Mouse (Mus musculus): ENCODE data around the gene Upk3b. TPM values are rescaled to one million over a fixed set of nuclear protein-coding genes. Genes with fewer than 3 reads are reported as not detected.

The Upk3b gene
- polyA plus RNA-seq, 1 experiment from 2014 or later: 0.05 TPM

DNA sequence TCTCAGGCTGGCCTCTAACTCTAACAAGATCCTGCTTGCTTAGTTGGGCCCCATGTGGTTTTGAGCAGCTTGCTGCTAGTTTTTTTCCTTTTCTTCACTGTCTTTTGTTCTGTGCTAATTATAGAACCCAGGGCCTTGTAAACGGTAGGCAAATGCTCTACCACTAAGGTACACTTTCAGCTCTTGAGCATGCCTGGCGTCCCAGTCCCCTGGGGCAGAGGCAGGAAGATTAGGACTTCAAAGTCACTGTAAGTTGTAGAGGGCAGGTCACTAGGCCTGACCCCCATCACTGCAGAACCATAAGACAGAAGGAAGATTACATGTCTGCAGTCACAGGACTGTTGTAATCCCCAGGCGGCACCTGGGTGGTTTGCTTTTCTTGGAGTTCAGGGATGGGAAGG is 35.5 kb upstream of the Upk3b start:
- ATAC-seq: no peak
- Histone ChIP-seq H3K9me3 (replicated peaks; ENCODE audit: control insufficient read depth, low read length, poor library complexity, severe bottlenecking) (no peaks in the 10 kb centered on the region), H3K27me3 (ENCODE audit: control insufficient read depth, insufficient read depth, low read depth, low read length) (no peaks in the 10 kb centered on the region), H3K36me3 (ENCODE audit: control insufficient read depth, insufficient read depth, low read length) (peaks cover 5% of the 10 kb centered on the region; the same call in 1 of the 2 replicates), H3K4me2 (ENCODE audit: low read length) (no peak overlapping the region), H3K27ac (ENCODE audit: low read length) (no peak overlapping the region), H3K9ac (ENCODE audit: low read depth, low read length) (no peak overlapping the region), H3K4me1 (ENCODE audit: control insufficient read depth, insufficient read depth, low read length) (no peaks in the 10 kb centered on the region), H3K4me3 (ENCODE audit: low read depth, low read length) (no peak overlapping the region)
- 38% methylated on average over 3 of the region's 3 CpGs for WGBS

DNA sequence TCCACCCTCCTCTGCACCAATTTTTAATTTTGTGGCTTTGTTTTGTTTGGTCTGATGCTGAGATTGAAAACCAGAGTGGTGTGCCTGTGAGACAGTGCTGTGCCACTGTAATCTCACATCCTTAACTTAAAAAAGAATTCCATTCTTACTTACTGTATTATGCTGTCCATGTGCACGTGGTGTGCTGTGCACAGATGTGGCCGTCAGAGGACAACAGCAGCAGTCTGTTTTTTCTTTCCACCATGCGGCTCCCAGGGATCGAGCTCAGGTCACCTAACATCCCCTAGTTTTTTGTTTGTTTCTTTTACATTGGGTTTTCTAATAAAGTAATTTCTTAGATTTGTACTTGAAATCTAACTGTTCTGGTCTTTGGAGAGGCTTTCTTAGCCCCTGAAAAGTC is 33.8 kb upstream of the Upk3b start:
- H3K4me2 ChIP-seq (ENCODE audit: low read length): no peak overlapping the region

DNA sequence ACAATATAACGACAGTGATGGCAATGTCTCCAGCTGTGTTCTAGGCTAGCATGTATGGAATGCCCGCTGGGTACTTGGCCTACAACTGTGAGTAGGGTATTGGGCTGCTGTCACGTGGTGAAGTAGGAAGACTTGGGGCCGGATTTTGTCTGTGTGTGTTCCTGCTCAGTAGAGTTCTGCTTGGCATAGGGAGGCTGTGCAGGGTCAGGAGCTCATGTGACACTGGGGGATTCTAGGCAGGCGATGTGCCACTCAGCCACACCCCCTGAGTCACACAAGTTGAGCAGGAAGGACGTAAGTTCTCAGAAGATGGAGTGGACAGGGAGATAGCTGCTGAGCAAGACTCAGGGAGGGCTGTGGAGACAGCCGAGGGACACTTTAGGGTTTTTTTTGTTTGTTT is 30.6 kb upstream of the Upk3b start:
- Histone ChIP-seq H3K9ac (ENCODE audit: low read depth, low read length) (no peak overlapping the region), H3K4me3 (ENCODE audit: low read depth, low read length) (no peak overlapping the region), H3K27ac (ENCODE audit: low read length) (no peak overlapping the region), H3K36me3 (ENCODE audit: control insufficient read depth, insufficient read depth, low read length) (peaks cover 15% of the 10 kb centered on the region), H3K9me3 (replicated peaks; ENCODE audit: control insufficient read depth, low read length, poor library complexity, severe bottlenecking) (no peaks in the 10 kb centered on the region), H3K4me1 (ENCODE audit: control insufficient read depth, insufficient read depth, low read length) (no peaks in the 10 kb centered on the region), H3K4me2 (ENCODE audit: low read length) (no peak overlapping the region), H3K27me3 (ENCODE audit: control insufficient read depth, insufficient read depth, low read depth, low read length) (no peaks in the 10 kb centered on the region)
- ATAC-seq: no peak
- 82% methylated on average over 7 of the region's 7 CpGs for WGBS

More for the DNA sequence above, 33.8 kb upstream of the Upk3b start:
- Histone ChIP-seq H3K27ac (ENCODE audit: low read length) (no peak overlapping the region), H3K9me3 (replicated peaks; ENCODE audit: control insufficient read depth, low read length, poor library complexity, severe bottlenecking) (no peaks in the 10 kb centered on the region), H3K4me3 (ENCODE audit: low read depth, low read length) (no peak overlapping the region), H3K9ac (ENCODE audit: low read depth, low read length) (no peak overlapping the region), H3K27me3 (ENCODE audit: control insufficient read depth, insufficient read depth, low read depth, low read length) (no peaks in the 10 kb centered on the region), H3K4me1 (ENCODE audit: control insufficient read depth, insufficient read depth, low read length) (no peaks in the 10 kb centered on the region), H3K36me3 (ENCODE audit: control insufficient read depth, insufficient read depth, low read length) (no peaks in the 10 kb centered on the region)
- no peak for ATAC-seq
- WGBS: 82% methylated on average over 4 of the region's 4 CpGs

DNA sequence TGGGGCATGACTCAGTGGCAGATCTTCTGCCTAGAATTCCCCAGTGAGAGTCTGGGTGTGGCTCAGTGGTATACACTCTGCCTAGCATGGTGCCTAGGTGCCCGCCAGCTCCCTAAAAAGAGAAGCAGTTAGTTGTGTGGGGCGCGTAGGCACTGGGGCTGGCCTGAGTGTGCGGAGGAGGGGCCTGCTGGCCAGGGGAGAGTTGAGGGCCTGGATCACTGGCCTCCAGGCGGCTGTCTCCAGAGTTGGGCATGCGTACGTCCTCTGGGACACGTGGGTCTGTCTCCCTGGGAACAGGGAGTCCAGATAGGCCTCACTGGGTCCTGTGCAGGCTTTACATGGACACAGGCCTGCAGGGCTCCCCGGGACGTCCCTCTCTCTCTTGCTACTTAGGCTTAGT is 23.4 kb upstream of the Upk3b start:
- Histone ChIP-seq H3K9ac (ENCODE audit: low read depth, low read length) (no peak overlapping the region), H3K36me3 (ENCODE audit: control insufficient read depth, insufficient read depth, low read length) (peaks cover 14% of the 10 kb centered on the region), H3K4me3 (ENCODE audit: low read depth, low read length) (no peak overlapping the region), H3K4me2 (ENCODE audit: low read length) (no peak overlapping the region), H3K27me3 (ENCODE audit: control insufficient read depth, insufficient read depth, low read depth, low read length) (no peaks in the 10 kb centered on the region), H3K27ac (ENCODE audit: low read length) (no peak overlapping the region), H3K4me1 (ENCODE audit: control insufficient read depth, insufficient read depth, low read length) (peaks cover 11% of the 10 kb centered on the region; the same call in 1 of the 2 replicates), H3K9me3 (replicated peaks; ENCODE audit: control insufficient read depth, low read length, poor library complexity, severe bottlenecking) (no peaks in the 10 kb centered on the region)
- WGBS: 88% methylated on average over 10 of the region's 10 CpGs
- no peak for ATAC-seq

DNA sequence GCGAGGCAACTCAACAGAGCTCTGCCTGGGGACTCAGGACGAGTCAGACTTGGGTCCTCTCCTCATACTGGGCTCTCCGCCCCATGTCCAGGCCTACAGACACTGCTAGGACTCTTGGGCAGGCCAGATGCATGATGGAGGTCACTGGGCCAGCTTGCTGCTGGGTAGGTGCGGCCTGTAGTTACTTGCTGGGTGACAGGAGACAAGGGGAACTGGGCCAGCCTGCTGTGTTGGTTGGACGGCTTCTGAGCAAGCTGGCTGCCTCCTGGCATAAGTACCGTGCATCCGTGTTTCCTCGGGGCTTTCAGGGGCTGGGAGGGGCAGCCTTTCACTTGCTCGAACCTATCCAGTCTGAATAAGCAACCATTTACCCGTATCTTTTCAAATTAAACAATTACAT is 22.7 kb upstream of the Upk3b start:
- no peaks in the 10 kb centered on the region for H3K27me3 ChIP-seq (ENCODE audit: control insufficient read depth, insufficient read depth, low read depth, low read length)
- H3K9me3 ChIP-seq (replicated peaks; ENCODE audit: control insufficient read depth, low read length, poor library complexity, severe bottlenecking): no peaks in the 10 kb centered on the region
- H3K4me2 ChIP-seq (ENCODE audit: low read length): no peak overlapping the region
- peaks cover 10% of the 10 kb centered on the region for H3K36me3 ChIP-seq (ENCODE audit: control insufficient read depth, insufficient read depth, low read length)
- no peak overlapping the region for H3K4me3 ChIP-seq (ENCODE audit: low read depth, low read length)
- WGBS: 77% methylated on average over 10 of the region's 10 CpGs
- H3K4me1 ChIP-seq (ENCODE audit: control insufficient read depth, insufficient read depth, low read length): peaks cover 11% of the 10 kb centered on the region; the same call in 1 of the 2 replicates
- no peak for ATAC-seq
- H3K27ac ChIP-seq (ENCODE audit: low read length): no peak overlapping the region; the same call in 1 of the 2 replicates
- H3K9ac ChIP-seq (ENCODE audit: low read depth, low read length): no peak overlapping the region

DNA sequence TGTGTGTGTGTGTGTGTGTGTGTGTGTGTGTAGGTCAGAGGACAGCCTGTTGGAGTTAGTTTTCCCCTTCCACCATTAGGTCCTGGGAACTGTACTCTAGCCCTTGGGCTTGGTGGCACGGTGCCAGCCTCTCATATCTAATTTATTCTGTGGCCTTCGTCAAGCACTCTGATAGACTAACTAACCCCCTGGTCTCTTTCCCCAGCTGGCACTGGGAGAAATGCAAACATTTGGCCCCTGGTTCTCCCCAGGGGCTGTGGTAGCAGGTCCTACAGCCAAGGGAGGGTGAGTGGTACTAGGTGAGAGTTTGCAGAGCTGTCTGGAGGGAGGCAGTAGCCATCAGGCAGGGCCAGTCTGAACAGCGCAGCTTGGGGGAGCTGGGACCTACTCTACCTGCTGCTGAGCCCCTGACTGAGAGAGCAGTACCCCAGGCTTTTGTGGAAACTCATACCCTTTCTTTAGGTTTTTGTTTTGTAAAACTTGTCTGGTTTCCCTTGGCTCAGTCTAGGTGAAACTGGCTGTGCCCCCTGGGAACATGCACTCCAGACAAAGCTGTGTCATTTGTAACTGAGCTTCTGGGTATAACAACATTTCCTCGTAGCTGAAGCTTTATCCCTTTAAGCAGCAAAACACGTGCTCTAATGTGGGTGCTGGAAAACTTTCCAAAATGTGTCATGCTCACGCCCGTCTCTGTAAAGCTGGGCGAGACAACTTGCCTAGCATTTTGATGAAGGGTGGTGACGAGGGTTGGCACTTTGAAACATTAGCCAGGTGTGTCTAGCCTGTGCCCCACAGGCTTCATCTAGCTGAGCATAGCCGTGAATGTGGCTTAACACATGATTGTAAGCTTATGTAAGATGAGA is 22.1 kb upstream of the Upk3b start:
- Histone ChIP-seq H3K36me3 (ENCODE audit: control insufficient read depth, insufficient read depth, low read length) (peaks cover 10% of the 10 kb centered on the region), H3K9me3 (replicated peaks; ENCODE audit: control insufficient read depth, low read length, poor library complexity, severe bottlenecking) (no peaks in the 10 kb centered on the region), H3K27me3 (ENCODE audit: control insufficient read depth, insufficient read depth, low read depth, low read length) (no peaks in the 10 kb centered on the region), H3K4me1 (ENCODE audit: control insufficient read depth, insufficient read depth, low read length) (peaks cover 11% of the 10 kb centered on the region; the same call in 1 of the 2 replicates), H3K4me2 (ENCODE audit: low read length) (no peak overlapping the region), H3K27ac (ENCODE audit: low read length) (no peak overlapping the region), H3K9ac (ENCODE audit: low read depth, low read length) (no peak overlapping the region), H3K4me3 (ENCODE audit: low read depth, low read length) (no peak overlapping the region)
- ATAC-seq: no peak
- 76% methylated on average over 10 of the region's 10 CpGs for WGBS

DNA sequence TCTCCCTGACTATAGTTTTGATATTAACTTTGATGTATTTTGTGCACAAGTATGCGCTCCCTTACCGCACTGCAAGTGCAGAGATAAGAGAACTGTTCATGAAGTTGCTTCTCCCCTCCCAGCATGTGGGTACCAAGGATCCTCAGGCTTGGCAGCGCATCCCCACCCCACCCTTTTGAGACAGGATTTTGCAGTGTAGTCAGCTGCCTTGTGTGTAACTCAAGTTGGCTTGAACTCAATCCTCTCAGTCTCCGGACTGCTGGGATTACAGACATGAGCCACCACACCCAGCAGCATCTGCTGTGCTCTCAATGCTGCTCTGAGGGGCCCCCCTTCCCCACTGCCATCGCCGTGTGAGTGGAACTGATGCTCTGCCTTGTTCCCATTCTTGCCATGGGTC is 21.0 kb upstream of the Upk3b start:
- H3K27me3 ChIP-seq (ENCODE audit: control insufficient read depth, insufficient read depth, low read depth, low read length): no peaks in the 10 kb centered on the region
- H3K9me3 ChIP-seq (replicated peaks; ENCODE audit: control insufficient read depth, low read length, poor library complexity, severe bottlenecking): no peaks in the 10 kb centered on the region
- WGBS: 78% methylated on average over 6 of the region's 6 CpGs
- ATAC-seq: no peak
- H3K9ac ChIP-seq (ENCODE audit: low read depth, low read length): no peak overlapping the region
- peaks cover 4% of the 10 kb centered on the region for H3K36me3 ChIP-seq (ENCODE audit: control insufficient read depth, insufficient read depth, low read length)
- H3K4me1 ChIP-seq (ENCODE audit: control insufficient read depth, insufficient read depth, low read length): peaks cover 11% of the 10 kb centered on the region; the same call in 1 of the 2 replicates
- no peak overlapping the region for H3K4me2 ChIP-seq (ENCODE audit: low read length)
- no peak overlapping the region for H3K27ac ChIP-seq (ENCODE audit: low read length)
- H3K4me3 ChIP-seq (ENCODE audit: low read depth, low read length): no peak overlapping the region

DNA sequence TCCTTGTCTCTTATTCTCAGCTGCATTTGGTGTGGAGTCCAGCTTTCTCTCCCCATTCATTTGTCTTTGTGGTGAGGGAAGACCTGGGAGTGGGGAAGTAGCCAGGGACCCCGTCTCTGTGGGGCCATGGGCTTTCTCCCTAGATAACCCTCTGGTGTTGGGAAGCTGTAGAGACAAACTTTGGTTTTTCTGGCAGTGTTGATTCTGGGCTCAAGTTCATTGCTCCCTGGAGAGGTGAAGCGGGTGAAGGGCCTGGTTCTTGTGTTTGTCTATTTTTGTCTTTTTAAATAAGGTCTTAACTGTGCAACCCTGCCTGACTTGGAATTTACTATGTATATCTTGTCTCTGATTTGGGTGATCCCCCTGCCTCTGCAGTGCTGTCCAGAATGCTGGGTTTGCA is 19.6 kb upstream of the Upk3b start:
- no peak overlapping the region for H3K4me3 ChIP-seq (ENCODE audit: low read depth, low read length)
- no peaks in the 10 kb centered on the region for H3K36me3 ChIP-seq (ENCODE audit: control insufficient read depth, insufficient read depth, low read length)
- WGBS: 74% methylated on average over 2 of the region's 2 CpGs
- no peak overlapping the region for H3K9ac ChIP-seq (ENCODE audit: low read depth, low read length)
- no peak overlapping the region for H3K27ac ChIP-seq (ENCODE audit: low read length)
- ATAC-seq: no peak
- H3K27me3 ChIP-seq (ENCODE audit: control insufficient read depth, insufficient read depth, low read depth, low read length): no peaks in the 10 kb centered on the region
- H3K4me1 ChIP-seq (ENCODE audit: control insufficient read depth, insufficient read depth, low read length): peaks cover 11% of the 10 kb centered on the region; the same call in 1 of the 2 replicates
- H3K9me3 ChIP-seq (replicated peaks; ENCODE audit: control insufficient read depth, low read length, poor library complexity, severe bottlenecking): no peaks in the 10 kb centered on the region
- H3K4me2 ChIP-seq (ENCODE audit: low read length): no peak overlapping the region

DNA sequence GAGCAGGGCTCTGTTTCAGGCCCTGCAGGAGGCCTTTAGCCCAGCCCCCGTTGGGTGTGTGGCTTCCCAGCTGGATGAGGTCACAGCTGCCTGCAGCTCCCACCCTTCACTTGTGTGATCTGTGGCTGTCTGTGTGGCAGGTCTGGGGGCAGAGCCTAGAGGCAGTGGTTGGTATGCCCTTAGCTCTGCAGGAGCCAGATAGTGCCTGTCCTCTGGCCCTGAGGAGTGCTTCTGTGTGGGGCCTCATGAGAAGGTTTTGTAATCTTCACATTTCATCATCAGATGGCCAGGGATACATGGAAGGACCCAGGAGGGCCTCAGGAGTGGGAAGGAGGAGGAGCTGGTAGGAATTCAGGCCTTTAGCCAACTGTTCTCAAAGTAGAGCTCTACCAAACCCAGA is 18.4 kb upstream of the Upk3b start:
- ATAC-seq: no peak
- peaks cover 11% of the 10 kb centered on the region; the same call in 1 of the 2 replicates for H3K4me1 ChIP-seq (ENCODE audit: control insufficient read depth, insufficient read depth, low read length)
- H3K9me3 ChIP-seq (replicated peaks; ENCODE audit: control insufficient read depth, low read length, poor library complexity, severe bottlenecking): no peaks in the 10 kb centered on the region
- H3K27ac ChIP-seq (ENCODE audit: low read length): no peak overlapping the region
- no peaks in the 10 kb centered on the region for H3K27me3 ChIP-seq (ENCODE audit: control insufficient read depth, insufficient read depth, low read depth, low read length)
- H3K36me3 ChIP-seq (ENCODE audit: control insufficient read depth, insufficient read depth, low read length): no peaks in the 10 kb centered on the region
- no peak overlapping the region for H3K9ac ChIP-seq (ENCODE audit: low read depth, low read length)
- WGBS: 48% methylated on average over 1 of the region's 1 CpGs
- no peak overlapping the region for H3K4me3 ChIP-seq (ENCODE audit: low read depth, low read length)
- H3K4me2 ChIP-seq (ENCODE audit: low read length): no peak overlapping the region
